Mouse (Mus musculus) MEL (cell line): Measurements from ENCODE around the gene Imp4. TPM values are rescaled to one million over a fixed set of nuclear protein-coding genes. Genes with fewer than 3 reads are reported as not detected.
A peak's percentile ranks its signal among the peaks of the same experiment; 100 is the strongest.

Experiments used
- DNase-seq: peaks from one replicate; pipeline ENCODE4 v3.0.0; 2011; ENCODE audit warnings: low read depth, low spot score
- H3K27ac ChIP-seq: 2 replicates; pipeline ENCODE4 v1.5.1; 2012; ENCODE audit warnings: low read depth, mild to moderate bottlenecking, control low read depth, low read length, moderate library complexity; ENCODE audit not compliant: control insufficient read depth
- H3K27me3 ChIP-seq, 2 experiments: fragments of 150-350 bp in 1 of 2; sonication (generic) in 1 of 2; 2 replicates each; pipeline ENCODE4 v1.6.1; 2012; ENCODE audit warnings: low read length in 2 of 2, mild to moderate bottlenecking in 2 of 2, improper control_type of control experiment in 1 of 2, moderate library complexity in 1 of 2; ENCODE audit not compliant: insufficient read depth in 2 of 2, control insufficient read depth in 1 of 2
- H3K36me3 ChIP-seq, 2 experiments: 2 replicates each; pipeline ENCODE4 v1.6.1; 2012 to 2014; ENCODE audit warnings: low read length in 2 of 2, improper control_type of control experiment in 1 of 2, inconsistent platforms in 1 of 2, mild to moderate bottlenecking in 1 of 2; ENCODE audit not compliant: insufficient read depth in 2 of 2, control insufficient read depth in 1 of 2
- H3K4me1 ChIP-seq, 2 experiments: fragments of 150-350 bp in 1 of 2; sonication (generic) in 1 of 2; 2 replicates each; pipeline ENCODE4 v1.6.1; 2012; ENCODE audit warnings: low read length in 2 of 2, improper control_type of control experiment in 1 of 2, mild to moderate bottlenecking in 1 of 2; ENCODE audit not compliant: insufficient read depth in 2 of 2, control insufficient read depth in 1 of 2
- H3K4me3 ChIP-seq, 2 experiments: fragments of 150-350 bp in 1 of 2; sonication (generic) in 1 of 2; 2 replicates each; pipeline ENCODE4 v1.5.1; 2012; ENCODE audit warnings: low read depth in 2 of 2, low read length in 2 of 2, mild to moderate bottlenecking in 2 of 2, moderate library complexity in 2 of 2, control low read depth in 1 of 2, improper control_type of control experiment in 1 of 2; ENCODE audit not compliant: control insufficient read depth in 1 of 2, insufficient read depth in 1 of 2
- H3K79me2 ChIP-seq: 2 replicates; pipeline ENCODE4 v1.6.1; 2012; ENCODE audit warnings: mild to moderate bottlenecking, low read length, moderate library complexity; ENCODE audit not compliant: control insufficient read depth, poor library complexity, insufficient read depth
- H3K9ac ChIP-seq: 2 replicates; pipeline ENCODE4 v1.6.1; 2012; ENCODE audit warnings: low read depth, mild to moderate bottlenecking, control low read depth, low read length, moderate library complexity; ENCODE audit not compliant: control insufficient read depth, poor library complexity, severe bottlenecking
- H3K9me3 ChIP-seq: fragments of 150-350 bp; sonication (generic); replicated peaks from 2 replicates; pipeline ENCODE4 v1.6.1; 2012; ENCODE audit warnings: mild to moderate bottlenecking, low read length, improper control_type of control experiment, moderate library complexity; ENCODE audit not compliant: insufficient read depth
- BHLHE40 ChIP-seq: IDR thresholded peaks from 2 replicates; pipeline ENCODE4 v1.6.1; 2012; ENCODE audit warnings: low read depth, mild to moderate bottlenecking, inconsistent platforms, low read length, improper control_type of control experiment, borderline replicate concordance
- CHD1 ChIP-seq: IDR thresholded peaks from 2 replicates; pipeline ENCODE4 v1.6.1; 2012; ENCODE audit warnings: low read depth, mild to moderate bottlenecking, inconsistent platforms, low read length, improper control_type of control experiment
- E2F4 ChIP-seq: IDR thresholded peaks from 2 replicates; pipeline ENCODE4 v1.6.1; 2011; ENCODE audit warnings: low read depth, low read length, improper control_type of control experiment, borderline replicate concordance
- EP300 ChIP-seq, 2 experiments: IDR thresholded peaks; 2 replicates each; pipeline ENCODE4 v1.6.1; 2011; ENCODE audit warnings: improper control_type of control experiment in 2 of 2, low read length in 2 of 2, low read depth in 1 of 2, mild to moderate bottlenecking in 1 of 2
- ETS1 ChIP-seq: IDR thresholded peaks from 2 replicates; pipeline ENCODE4 v1.6.1; 2012; ENCODE audit warnings: low read depth, mild to moderate bottlenecking, inconsistent platforms, low read length, improper control_type of control experiment, moderate library complexity
- GATA1 ChIP-seq: IDR thresholded peaks from 2 replicates; pipeline ENCODE4 v1.6.1; 2011; ENCODE audit warnings: low read depth, low read length, improper control_type of control experiment
- HCFC1 ChIP-seq: IDR thresholded peaks from 2 replicates; pipeline ENCODE4 v1.6.1; 2012; ENCODE audit warnings: low read depth, mild to moderate bottlenecking, inconsistent platforms, low read length, improper control_type of control experiment, moderate library complexity
- JUND ChIP-seq: IDR thresholded peaks from 2 replicates; pipeline ENCODE4 v1.6.1; 2011; ENCODE audit warnings: low read depth, mild to moderate bottlenecking, improper control_type of control experiment, low read length
- MAFK ChIP-seq: IDR thresholded peaks from 2 replicates; pipeline ENCODE4 v1.6.1; 2011; ENCODE audit warnings: low read depth, mild to moderate bottlenecking, low read length, improper control_type of control experiment, borderline replicate concordance
- MYB ChIP-seq: IDR thresholded peaks from 2 replicates; pipeline ENCODE4 v1.6.1; 2011; ENCODE audit warnings: mild to moderate bottlenecking, low read depth, low read length, improper control_type of control experiment
- POLR2AphosphoS2 ChIP-seq: IDR thresholded peaks from 2 replicates; pipeline ENCODE4 v1.6.1; 2011; ENCODE audit warnings: low read length, improper control_type of control experiment
- SIN3A ChIP-seq: IDR thresholded peaks from 2 replicates; pipeline ENCODE4 v1.6.1; 2012; ENCODE audit warnings: low read length, improper control_type of control experiment, inconsistent platforms
- ZC3H11A ChIP-seq: IDR thresholded peaks from 2 replicates; pipeline ENCODE4 v1.6.1; 2012; ENCODE audit warnings: low read depth, mild to moderate bottlenecking, inconsistent platforms, low read length, improper control_type of control experiment
- ZMIZ1 ChIP-seq: IDR thresholded peaks from 2 replicates; pipeline ENCODE4 v1.6.1; 2012; ENCODE audit warnings: low read depth, mild to moderate bottlenecking, inconsistent platforms, low read length, improper control_type of control experiment, moderate library complexity
- ZNF384 ChIP-seq: IDR thresholded peaks from 2 replicates; pipeline ENCODE4 v1.6.1; 2012; ENCODE audit warnings: low read depth, mild to moderate bottlenecking, inconsistent platforms, low read length, improper control_type of control experiment
- polyA plus RNA-seq, 2 experiments: library from polyadenylated mRNA; stranded (reverse) in 1 of 2; unstranded in 1 of 2; fragments of >175 nt in 1 of 2; fragments of >200 nt in 1 of 2; gene quantifications; 2 replicates each; pipeline versions ENCODE4 v1.2.1 to v1.2.4; 2012; ENCODE audit warnings: low replicate concordance in 2 of 2, low read depth in 1 of 2; ENCODE audit not compliant: insufficient read length in 2 of 2, insufficient read depth in 1 of 2, missing spikeins in 1 of 2
- total RNA-seq: library from RNA; depleted of rRNA; stranded (reverse); fragments of 300-350 nt; gene quantifications from 2 replicates; pipeline ENCODE4 v1.2.3, GENCODE M21; 2012

The Imp4 gene
- total and polyA plus RNA-seq, 3 experiments: 57.8 to 204 (median 125) TPM

GRCm38 (mm10) chr1:34478891-34479655, 39.4 kb downstream of the Imp4 start (continued):
- no peak; the same call in 1 of the 2 replicates for TF ChIP-seq BHLHE40
- 0 out of 2 replicates have a peak, but pooled peaks have one; percentile 32 for TF ChIP-seq POLR2AphosphoS2
- peak; percentile 76 for TF ChIP-seq SIN3A
- 0 out of 2 replicates have a peak, but pooled peaks have one; percentile 45 for TF ChIP-seq HCFC1
- peak; percentile 85 for TF ChIP-seq ETS1

- no peaks in the 10 kb centered on the region for H3K27me3 ChIP-seq
- H3K4me1 ChIP-seq: peaks cover 23 to 36% of the 10 kb centered on the region in 2 experiments
- TF ChIP-seq EP300 (IDR thresholded peaks at IDR 0.05; ENCODE audit: low read depth in 1 of 2, low read length in 2 of 2): peak; percentile 11 to 26; a peak in 1 of 4 replicates
- no peak for TF ChIP-seq ZMIZ1
- no peak for TF ChIP-seq ZNF384
- 0 out of 2 replicates have a peak, but pooled peaks have one; percentile 14 for TF ChIP-seq GATA1
- TF ChIP-seq JUND: no peak
- TF ChIP-seq ZC3H11A: no peak
- peak; percentile 31; the same call in 1 of the 2 replicates for TF ChIP-seq ETS1
- TF ChIP-seq MAFK: no peak
- no peak for TF ChIP-seq MYB
- no peak for TF ChIP-seq HCFC1
- TF ChIP-seq E2F4: no peak
- no peak for TF ChIP-seq CHD1
- peak overlapping the region; percentile 9 for H3K27ac ChIP-seq
- peak overlapping the region; percentile 47 to 60 for H3K4me3 ChIP-seq
- DNase-seq: peak; percentile 50
- H3K36me3 ChIP-seq: peaks cover 0 to 27% of the 10 kb centered on the region in 2 experiments; a peak in 2 of 4 replicates
- H3K9ac ChIP-seq: peak overlapping the region; percentile 63
- H3K79me2 ChIP-seq: no peaks in the 10 kb centered on the region
- no peaks in the 10 kb centered on the region for H3K9me3 ChIP-seq
These were observed 41.1 kb downstream of the Imp4 start for GRCm38 (mm10) chr1:34480801-34481200.
